Mouse (Mus musculus) neutrophil, adult 65 days (primary cell): Measurements from ENCODE around the gene Man2b1. TPM values are rescaled to one million over a fixed set of nuclear protein-coding genes. Genes with fewer than 3 reads are reported as not detected.

ENCODE experiments used
- total RNA-seq: library from RNA; stranded (reverse); gene quantifications from 2 replicates; pipeline ENCODE4 v1.2.4, GENCODE M21; 2023

Gene Man2b1
- total RNA-seq = 289 and 376 TPM in 2 replicates

DNA sequence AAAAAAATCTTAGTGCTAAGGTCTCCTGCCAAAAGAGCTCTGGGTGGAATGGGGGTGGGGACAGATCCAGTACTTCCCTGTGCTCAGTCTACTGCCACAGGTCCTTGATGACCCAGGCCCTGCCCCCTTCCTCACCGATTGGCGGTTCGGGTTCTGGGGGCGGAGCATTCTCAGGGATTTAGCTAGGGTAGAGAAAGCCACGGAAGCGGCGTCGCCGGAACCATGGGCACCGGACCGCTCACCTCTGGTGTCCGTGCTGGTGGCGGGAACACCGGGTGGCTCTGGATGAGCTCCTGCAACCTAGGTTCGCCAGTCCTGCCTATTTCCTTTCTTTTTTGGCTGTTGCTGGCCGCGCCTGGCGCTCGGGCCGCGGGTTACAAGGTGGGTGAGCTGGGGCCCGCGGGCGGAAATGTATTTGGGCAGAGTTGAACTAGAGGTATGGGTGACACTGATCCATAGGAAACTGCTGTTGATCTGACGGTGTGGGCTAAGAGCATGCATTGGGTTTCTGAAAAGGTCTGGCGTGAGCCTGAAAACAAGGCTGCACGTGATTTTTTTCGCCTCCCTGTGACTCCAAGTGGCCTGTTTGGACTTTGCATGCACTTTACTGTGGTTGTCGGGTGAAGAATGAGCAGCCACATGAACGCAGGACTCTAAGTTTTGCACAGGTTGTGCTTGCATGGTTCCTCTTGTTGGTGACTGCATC, at the start of gene Man2b1:
Man2b1 (plus strand) TSS at position 163 of the 706 bp plus-strand sequence.

DNA sequence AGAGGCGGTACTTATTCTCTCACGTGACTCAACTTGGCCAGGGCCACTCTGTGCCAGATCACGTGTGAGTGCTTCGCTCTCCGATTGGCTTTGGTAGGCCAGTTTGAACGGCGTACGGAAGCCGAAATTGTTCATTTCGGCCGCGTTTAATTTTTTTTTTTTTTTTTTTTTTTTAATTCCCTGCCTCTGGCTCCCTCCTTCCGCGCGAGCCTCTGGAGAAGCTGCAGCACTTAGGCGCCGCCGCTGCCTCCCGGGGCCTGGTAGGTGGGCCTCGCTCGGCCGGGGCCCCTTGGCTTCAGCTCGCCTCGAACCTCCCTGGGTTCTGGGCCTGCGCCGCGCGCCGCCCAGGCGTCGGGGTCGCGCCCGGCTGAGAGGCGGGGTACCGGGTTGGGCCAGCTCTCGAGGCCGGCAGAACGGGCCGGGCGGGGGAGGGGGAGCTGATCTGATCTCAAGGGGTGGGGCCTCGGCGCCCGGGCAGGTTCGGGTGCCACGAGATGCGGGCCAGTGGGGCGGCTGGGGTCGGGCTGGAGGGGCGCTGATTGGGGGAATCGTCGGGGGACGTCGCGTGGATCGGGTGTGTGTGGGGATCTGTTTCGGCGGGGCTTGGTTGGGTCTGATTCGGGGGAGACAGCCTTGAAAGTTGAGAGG, 46.2 kb upstream of the Man2b1 start, which contains the start of gene Tnpo2:
Tnpo2 (plus strand) TSS at position 198 of the 648 bp plus-strand sequence.

GRCm38 (mm10) chr8:85059879-85060616, 23.0 kb upstream of the Man2b1 start, which contains the start of gene Fbxw9:
Fbxw9 (plus strand) TSS chr8:85060055.

GRCm38 (mm10) chr8:85067982-85068381, 15.1 kb upstream of the Man2b1 start, which contains the start of gene Gm5741:
Gm5741 (minus strand) TSS chr8:85067982.

GRCm38 (mm10) chr8:85071514-85072281, 11.4 kb upstream of the Man2b1 start, which contains the start of gene Dhps:
Dhps (plus strand) TSS chr8:85071757.

DNA sequence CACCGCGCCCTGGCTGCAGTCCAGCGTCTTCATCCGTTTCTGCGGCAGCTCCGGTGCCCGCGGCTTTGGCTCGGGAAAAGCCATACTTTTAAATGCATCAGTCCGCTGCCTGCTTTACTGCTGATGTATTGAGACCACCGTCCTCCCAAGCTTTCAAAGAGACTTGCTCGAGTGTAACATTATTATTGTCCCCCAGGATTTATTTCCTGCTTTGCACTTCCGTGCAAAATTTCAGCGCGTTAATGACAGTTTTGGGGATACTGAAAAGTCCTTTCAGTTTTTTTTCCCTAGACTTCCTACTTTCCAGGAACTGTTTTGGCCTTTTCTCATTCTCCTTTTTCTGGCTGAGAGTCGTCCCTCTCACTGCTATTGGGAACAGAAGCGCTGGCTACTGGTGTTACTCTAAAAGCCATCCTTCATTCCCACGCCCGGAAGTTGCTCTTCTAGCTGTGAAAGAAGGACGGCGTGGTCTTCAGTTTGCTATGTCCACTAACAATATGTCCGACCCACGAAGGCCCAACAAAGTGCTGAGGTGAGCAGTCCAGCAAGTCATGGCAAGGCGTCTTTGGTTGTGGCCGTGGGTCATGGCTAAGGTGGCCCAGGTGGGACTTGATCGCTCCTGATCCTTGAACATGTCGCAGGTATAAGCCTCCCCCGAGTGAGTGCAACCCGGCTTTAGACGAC, 2.4 kb upstream of the Man2b1 start, which contains the start of gene Wdr83os:
Wdr83os (plus strand) TSS at position 209 of the 684 bp plus-strand sequence.

GRCm38 (mm10) chr8:85081216-85081555, 1.9 kb upstream of the Man2b1 start, which contains the start of gene Wdr83:
Wdr83 (minus strand) TSS chr8:85081306.

GRCm38 (mm10) chr8:85122995-85123394, 39.9 kb downstream of the Man2b1 start, which contains the start of gene Zfp791:
Zfp791 (minus strand) TSS chr8:85123095.

Other genes with a start within 250 kb of the Man2b1 start
- gene Rad23a, start 242.6 kb upstream of the Man2b1 start, total RNA-seq = 23.0 and 25.5 TPM in 2 replicates
- 301 and 316 TPM in 2 replicates for gene Calr, start 236.3 kb upstream of the Man2b1 start, total RNA-seq
- gene Farsa, start 226.3 kb upstream of the Man2b1 start, total RNA-seq = 26.9 and 37.7 TPM in 2 replicates
- gene Syce2, start 211.2 kb upstream of the Man2b1 start, total RNA-seq = 7.3 and 11.1 TPM in 2 replicates
- gene Gcdh, start 189.3 kb upstream of the Man2b1 start, total RNA-seq = 5.3 and 5.7 TPM in 2 replicates
- gene Klf1, start 181.3 kb upstream of the Man2b1 start, total RNA-seq = 1.0 TPM in 1 of 2 replicates, not detected in the other
- gene Dnase2a, start 174.7 kb upstream of the Man2b1 start, total RNA-seq = 15.4 and 20.9 TPM in 2 replicates
- 0.09 and 0.70 TPM in 2 replicates for gene Mast1, start 145.9 kb upstream of the Man2b1 start, total RNA-seq
- gene Rtbdn, start 136.3 kb upstream of the Man2b1 start, total RNA-seq = not detected in 2 replicates
- gene Gm49661, start 113.8 kb upstream of the Man2b1 start, total RNA-seq = not detected in 2 replicates
- 32.5 and 39.5 TPM in 2 replicates for gene Prdx2, start 113.7 kb upstream of the Man2b1 start, total RNA-seq
- gene Rnaseh2a, start 113.5 kb upstream of the Man2b1 start, total RNA-seq = 19.9 and 24.8 TPM in 2 replicates
- gene Junb, start 104.6 kb upstream of the Man2b1 start, total RNA-seq = 1,149 and 1,207 TPM in 2 replicates
- gene Hook2, start 92.7 kb upstream of the Man2b1 start, total RNA-seq = 0.54 and 1.8 TPM in 2 replicates
- not detected in 2 replicates for gene Best2, start 68.7 kb upstream of the Man2b1 start, total RNA-seq
- gene Asna1, start 58.0 kb upstream of the Man2b1 start, total RNA-seq = 53.9 and 55.6 TPM in 2 replicates
- 154 and 161 TPM in 2 replicates for gene Trir, start 56.4 kb upstream of the Man2b1 start, total RNA-seq
- 28.2 and 28.5 TPM in 2 replicates for gene Tnpo2, start 46.4 kb upstream of the Man2b1 start, total RNA-seq
- gene Fbxw9, start 23.2 kb upstream of the Man2b1 start, total RNA-seq = 4.7 and 10.4 TPM in 2 replicates
- gene Gm5741, start 15.3 kb upstream of the Man2b1 start, total RNA-seq = not detected in 2 replicates
- gene Dhps, start 11.5 kb upstream of the Man2b1 start, total RNA-seq = 37.9 and 52.8 TPM in 2 replicates
- gene Wdr83os, start 2.5 kb upstream of the Man2b1 start, total RNA-seq = 28.6 and 31.0 TPM in 2 replicates
- gene Wdr83, start 2.0 kb upstream of the Man2b1 start, total RNA-seq = 8.1 and 13.9 TPM in 2 replicates
- gene Zfp791, start 39.8 kb downstream of the Man2b1 start, total RNA-seq = not detected in 2 replicates
- not detected in 2 replicates for gene Cks1brt, start 68.7 kb downstream of the Man2b1 start, total RNA-seq
- gene Olfr371, start 142.7 kb downstream of the Man2b1 start, total RNA-seq = not detected in 2 replicates
- gene Orc6, start 216.4 kb downstream of the Man2b1 start, total RNA-seq = 32.2 and 43.4 TPM in 2 replicates
- gene Vps35, start 216.5 kb downstream of the Man2b1 start, total RNA-seq = 82.6 and 92.7 TPM in 2 replicates